Mouse (Mus musculus) brain, embryonic 14.5 days (tissue): ENCODE data around the gene Lamtor3.

Source experiments
- CTCF ChIP-seq: fragments of 200-500 bp; IDR thresholded peaks from 2 replicates; pipeline ENCODE4 v1.5.1; 2012; ENCODE audit warnings: inconsistent platforms, mild to moderate bottlenecking, moderate library complexity, borderline replicate concordance; ENCODE audit not compliant: insufficient read depth, insufficient read length; ENCODE audit errors: extremely low read depth
- POLR2A ChIP-seq: fragments of 200-500 bp; IDR thresholded peaks from 2 replicates; pipeline ENCODE4 v1.6.1; 2012; ENCODE audit warnings: mild to moderate bottlenecking, inconsistent platforms, borderline replicate concordance; ENCODE audit not compliant: poor library complexity, insufficient read depth, insufficient read length, severe bottlenecking; ENCODE audit errors: extremely low read depth

DNA sequence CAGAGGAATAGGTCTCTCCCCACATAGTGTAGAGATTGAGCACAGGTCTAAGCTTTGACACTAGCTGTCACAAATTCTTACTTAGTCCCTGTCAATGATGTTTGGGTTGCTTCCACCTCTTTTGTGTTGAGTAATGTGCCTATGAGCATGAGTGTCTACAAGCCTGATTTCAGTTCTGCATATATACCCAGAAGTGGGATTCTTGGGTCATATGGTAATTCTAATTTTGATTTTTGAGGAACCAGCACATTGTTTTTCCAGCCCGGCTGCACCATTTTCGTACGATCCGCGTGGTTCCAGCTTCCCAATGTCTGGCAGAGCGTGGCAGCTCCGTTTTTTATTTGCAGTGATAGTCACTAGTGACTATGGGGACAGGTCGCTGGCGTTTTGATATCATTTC lies 48.9 kb upstream of the Lamtor3 start:
- TF ChIP-seq POLR2A (no peak), CTCF (no peak)
